Mouse (Mus musculus) spleen, adult 12 weeks (tissue): Measurements from ENCODE around the gene Smyd3.

ENCODE experiments used
- DNase-seq: peaks from one replicate; pipeline ENCODE4 v3.0.0; 2022; ENCODE audit warnings: low spot score

Smyd3 gene

GRCm38 (mm10) chr1:179114833-179115495 lies 402.9 kb downstream of the Smyd3 start:
- no peak for DNase-seq

- no peak for DNase-seq
Measured at GRCm38 (mm10) chr1:179114385-179114784, 403.5 kb downstream of the Smyd3 start.

- no peak for DNase-seq
Measured at GRCm38 (mm10) chr1:179108759-179109158, 409.1 kb downstream of the Smyd3 start.

- no peak for DNase-seq
Measured at GRCm38 (mm10) chr1:179107761-179108694, 409.8 kb downstream of the Smyd3 start.

- DNase-seq = no peak
Measured at GRCm38 (mm10) chr1:179107211-179107610, 410.6 kb downstream of the Smyd3 start.

- no peak for DNase-seq
Measured at GRCm38 (mm10) chr1:179106702-179107145, 411.1 kb downstream of the Smyd3 start.

- DNase-seq = no peak
Measured at GRCm38 (mm10) chr1:179106103-179106701, 411.6 kb downstream of the Smyd3 start.

- DNase-seq = no peak
Measured at GRCm38 (mm10) chr1:179104447-179104846, 413.4 kb downstream of the Smyd3 start.

GRCm38 (mm10) chr1:179096993-179097392 lies 420.8 kb downstream of the Smyd3 start:
- DNase-seq = no peak

- no peak for DNase-seq
Measured at GRCm38 (mm10) chr1:179096323-179096722, 421.5 kb downstream of the Smyd3 start.

- DNase-seq = no peak
Measured at GRCm38 (mm10) chr1:179089174-179089573, 428.7 kb downstream of the Smyd3 start.

GRCm38 (mm10) chr1:179087033-179087998 lies 430.5 kb downstream of the Smyd3 start:
- no peak for DNase-seq

- DNase-seq = no peak
Measured at GRCm38 (mm10) chr1:179086208-179086607, 431.6 kb downstream of the Smyd3 start.

GRCm38 (mm10) chr1:179083098-179083497 lies 434.7 kb downstream of the Smyd3 start:
- DNase-seq = no peak

GRCm38 (mm10) chr1:179073846-179074245 lies 444.0 kb downstream of the Smyd3 start:
- DNase-seq = no peak

- DNase-seq = no peak
Measured at GRCm38 (mm10) chr1:179072935-179073654, 444.7 kb downstream of the Smyd3 start.

- no peak for DNase-seq
Measured at GRCm38 (mm10) chr1:179072406-179072805, 445.4 kb downstream of the Smyd3 start.

- no peak for DNase-seq
Measured at GRCm38 (mm10) chr1:179068990-179069389, 448.9 kb downstream of the Smyd3 start.

- DNase-seq = no peak
Measured at GRCm38 (mm10) chr1:179065294-179065601, 452.6 kb downstream of the Smyd3 start.

- DNase-seq = no peak
Measured at GRCm38 (mm10) chr1:179064601-179065293, 453.1 kb downstream of the Smyd3 start.
